ENCODE assay signal across 18 mouse cellular contexts in genomic region chr8:120032549-120033208, GRCm38 (mm10). TPM values are rescaled to one million over a fixed set of nuclear protein-coding genes. Genes with fewer than 3 reads are reported as not detected.
A peak's percentile ranks its signal among the peaks of the same experiment; 100 is the strongest.
DNase-seq lines count a peak whose midpoint lies in the region; ATAC-seq and TF ChIP-seq lines count a peak whose summit lies in the region.
"Had no signal": no experiment of that assay in that cellular context is flagged by ENCODE, and none has a peak within 500 bp of the region (broad histone marks: within the 10 kb centered on the region; RNA-seq: fewer than 3 reads in every experiment).

No protein-coding gene starts in this region.

- no peak overlapping the region for H3K4me2 ChIP-seq in heart, embryonic 16.5 days (ENCODE audit: low read depth, low read length)
- H3K4me2 ChIP-seq in heart, embryonic 11.5 days, result no peak overlapping the region
- H3K4me2 ChIP-seq in intestine, postnatal 0 days (replicated peaks; ENCODE audit: low read depth), result no peak overlapping the region
- H3K4me2 ChIP-seq: limb, embryonic 15.5 days; neural tube, embryonic 15.5 days had no signal

- H3K27me3 ChIP-seq in heart, embryonic 16.5 days (ENCODE audit: control insufficient read depth, insufficient read depth, low read length), result no peaks in the 10 kb centered on the region
- H3K27me3 ChIP-seq in heart, embryonic 11.5 days (ENCODE audit: control insufficient read depth, insufficient read depth, low read length), result no peaks in the 10 kb centered on the region
- H3K27me3 ChIP-seq in intestine, postnatal 0 days (replicated peaks; ENCODE audit: control insufficient read depth, insufficient read depth, low read length), result no peaks in the 10 kb centered on the region
- H3K27me3 ChIP-seq: limb, embryonic 15.5 days; neural tube, embryonic 15.5 days had no signal

- H3K4me3 ChIP-seq in heart, embryonic 16.5 days (ENCODE audit: low read length), result no peak overlapping the region
- no peak overlapping the region for H3K4me3 ChIP-seq in heart, embryonic 11.5 days (ENCODE audit: low read depth, low read length)
- H3K4me3 ChIP-seq in intestine, postnatal 0 days (ENCODE audit: low read depth, low read length), result no peak overlapping the region
- H3K4me3 ChIP-seq: gastrocnemius, adult 2 months; heart, adult 2 months; limb, embryonic 15.5 days; megakaryocyte, embryonic 14.5 days; neural tube, embryonic 15.5 days had no signal

- H3K4me1 ChIP-seq in heart, embryonic 16.5 days (ENCODE audit: control insufficient read depth, insufficient read depth, low read length), result peaks cover 19% of the 10 kb centered on the region
- peaks cover 18% of the 10 kb centered on the region for H3K4me1 ChIP-seq in heart, embryonic 11.5 days (ENCODE audit: control insufficient read depth, insufficient read depth, low read length)
- H3K4me1 ChIP-seq in intestine, postnatal 0 days (replicated peaks; ENCODE audit: control insufficient read depth, insufficient read depth, low read length), result peaks cover 4% of the 10 kb centered on the region
- H3K4me1 ChIP-seq: megakaryocyte, embryonic 14.5 days; neural tube, embryonic 15.5 days had no signal

- H3K36me3 ChIP-seq in heart, embryonic 16.5 days (ENCODE audit: control insufficient read depth, insufficient read depth), result no peaks in the 10 kb centered on the region
- no peaks in the 10 kb centered on the region for H3K36me3 ChIP-seq in heart, embryonic 11.5 days (ENCODE audit: control insufficient read depth, insufficient read depth, low read length)
- H3K36me3 ChIP-seq in intestine, postnatal 0 days (ENCODE audit: control insufficient read depth, insufficient read depth), result peaks cover 4% of the 10 kb centered on the region; the same call in 1 of the 2 replicates
- H3K36me3 ChIP-seq: limb, embryonic 15.5 days; neural tube, embryonic 15.5 days had no signal

- 87% methylated on average over 5 of the region's 5 CpGs for whole genome bisulfite sequencing in heart, embryonic 16.5 days
- 90% methylated on average over 5 of the region's 5 CpGs for WGBS in heart, embryonic 11.5 days (ENCODE audit: insufficient replicate concordance)
- WGBS in intestine, postnatal 0 days, result 84% methylated on average over 5 of the region's 5 CpGs

- no peak overlapping the region; the same call in 1 of the 2 replicates for H3K27ac ChIP-seq in heart, embryonic 16.5 days (ENCODE audit: low read length)
- no peak overlapping the region for H3K27ac ChIP-seq in heart, embryonic 11.5 days (ENCODE audit: low read depth, low read length)
- H3K27ac ChIP-seq in intestine, postnatal 0 days (ENCODE audit: low read depth, low read length), result no peak overlapping the region
- H3K27ac ChIP-seq: heart, adult 2 months; limb, embryonic 15.5 days; neural tube, embryonic 15.5 days had no signal

- H3K9ac ChIP-seq in heart, embryonic 16.5 days (ENCODE audit: low read length), result no peak overlapping the region
- no peak overlapping the region for H3K9ac ChIP-seq in heart, embryonic 11.5 days (ENCODE audit: low read depth, low read length)
- H3K9ac ChIP-seq in intestine, postnatal 0 days (ENCODE audit: low read depth, low read length), result no peak overlapping the region
- H3K9ac ChIP-seq: limb, embryonic 15.5 days; neural tube, embryonic 15.5 days had no signal

- peak; percentile 8 for DNase-seq in T-cell, adult 2 months (ENCODE audit: low spot score)
- peak; percentile 83 for DNase-seq in thymus, postnatal 25 days
- no peak for DNase-seq in urinary bladder, postnatal 14 days (ENCODE audit: low spot score)
- DNase-seq: cerebellum, adult 9-10 months; gastrocnemius, adult 2 months; heart, adult 2 months; kidney, adult 18-20 months; kidney, postnatal 25 days; layer of hippocampus, postnatal 36 days; lung, adult 2 months; right cerebral cortex, adult 18-20 months had no signal

- no peaks in the 10 kb centered on the region for H3K9me3 ChIP-seq in heart, embryonic 16.5 days (replicated peaks; ENCODE audit: control insufficient read depth, low read length)
- no peaks in the 10 kb centered on the region for H3K9me3 ChIP-seq in heart, embryonic 11.5 days (replicated peaks; ENCODE audit: control insufficient read depth, low read length)
- no peaks in the 10 kb centered on the region for H3K9me3 ChIP-seq in intestine, postnatal 0 days (ENCODE audit: control insufficient read depth)
- H3K9me3 ChIP-seq: limb, embryonic 15.5 days; neural tube, embryonic 15.5 days had no signal

- ATAC-seq in heart, embryonic 16.5 days (replicated peaks; ENCODE audit: extremely low read depth, insufficient read depth, low FRiP score), result 0 out of 2 replicates have a peak, but pooled peaks have one; percentile 26
- ATAC-seq in heart, embryonic 11.5 days (replicated peaks; ENCODE audit: insufficient number of reproducible peaks, low FRiP score, low TSS enrichment), result no peak
- ATAC-seq in intestine, postnatal 0 days, result peak; percentile 47; the same call in 1 of the 2 replicates
- no peak for ATAC-seq in cerebellum, adult (ENCODE audit: insufficient number of reproducible peaks, low FRiP score, low TSS enrichment)

- no peak for TF ChIP-seq CTCF in intestine, postnatal 0 days (IDR thresholded peaks at IDR 0.05; ENCODE audit: low read depth)

RNA-seq across cellular contexts. Expression of gene Crispld2, which starts 40.4 kb away (rescaled TPM):
- 2.4 and 3.6 TPM in 2 replicates for polyA plus RNA-seq in heart, embryonic 16.5 days (2015; fragmentation: Nextera tagmentation; extraction: Ambion mirVana)
- 1.7 and 2.8 TPM in 2 replicates for polyA plus RNA-seq in heart, embryonic 11.5 days (2014; fragmentation: Nextera tagmentation; extraction: Ambion mirVana)
- polyA plus RNA-seq in intestine, postnatal 0 days (2015; fragmentation: Nextera tagmentation; extraction: Ambion mirVana), result 9.1 and 9.2 TPM in 2 replicates

Comparison
In these comparisons a context has a peak if more than half of its experiments do, and no peak if none do; other contexts are left out.
1. ATAC-seq: peak in heart, embryonic 16.5 days (single experiment) and intestine, postnatal 0 days (single experiment); none in heart, embryonic 11.5 days (single experiment) and cerebellum, adult (single experiment).